Mouse (Mus musculus) kidney, embryonic 16.5 days (tissue): Measurements from ENCODE around the gene Cdhr1. TPM values are rescaled to one million over a fixed set of nuclear protein-coding genes. Genes with fewer than 3 reads are reported as not detected.

Source experiments
- ATAC-seq: fragments of 200-750 bp; cut with Nextera tagmentation; 2 replicates; pipeline ENCODE4 v1.8.0; 2017; ENCODE audit warnings: moderate TSS enrichment; ENCODE audit not compliant: low FRiP score, low TSS enrichment
- H3K27ac ChIP-seq: fragments of 300-500 bp; sonication (generic); 2 replicates; pipeline ENCODE4 v1.5.1; 2014; ENCODE audit warnings: low read length
- H3K27me3 ChIP-seq: fragments of 300-500 bp; sonication (generic); 2 replicates; pipeline ENCODE4 v1.6.1; 2014; ENCODE audit warnings: low read length, control low read depth, mixed read lengths; ENCODE audit not compliant: insufficient read depth
- H3K36me3 ChIP-seq: fragments of 300-500 bp; sonication (generic); 2 replicates; pipeline ENCODE4 v1.6.1; 2014; ENCODE audit warnings: low read length, control low read depth, mixed read lengths; ENCODE audit not compliant: insufficient read depth
- H3K4me1 ChIP-seq: fragments of 300-500 bp; sonication (generic); 2 replicates; pipeline ENCODE4 v1.6.1; 2014; ENCODE audit warnings: low read length, control low read depth, mixed read lengths; ENCODE audit not compliant: insufficient read depth
- H3K4me2 ChIP-seq: fragments of 300-500 bp; sonication (generic); replicated peaks from 2 replicates; pipeline ENCODE4 v1.6.1; 2014; ENCODE audit warnings: low read depth, low read length
- H3K4me3 ChIP-seq: fragments of 300-500 bp; sonication (generic); 2 replicates; pipeline ENCODE4 v1.5.1; 2014; ENCODE audit warnings: mild to moderate bottlenecking, low read length
- H3K9ac ChIP-seq: fragments of 300-500 bp; sonication (generic); replicated peaks from 2 replicates; pipeline ENCODE4 v1.6.1; 2014; ENCODE audit warnings: low read length
- H3K9me3 ChIP-seq: fragments of 300-500 bp; sonication (generic); 2 replicates; pipeline ENCODE4 v1.6.1; 2016; ENCODE audit warnings: low read length, control low read depth
- WGBS: fragments of 180-500 bp; shearing (Covaris S2); extraction: QIAGEN DNeasy Blood & Tissue Kit; methylation state at CpG from one replicate; pipeline ENCODE4 v1.1.7; 2014; 5-methylcytosine and 5-hydroxymethylcytosine counted together
- polyA plus RNA-seq: library from polyadenylated mRNA; unstranded; fragments of >200 nt; fragmentation: Nextera tagmentation; extraction: Ambion mirVana; gene quantifications from 2 replicates; pipeline ENCODE4 v1.2.1, GENCODE M21; 2015

Gene Cdhr1
- polyA plus RNA-seq, 1 experiment from 2014 or later, result 2.9 TPM

DNA sequence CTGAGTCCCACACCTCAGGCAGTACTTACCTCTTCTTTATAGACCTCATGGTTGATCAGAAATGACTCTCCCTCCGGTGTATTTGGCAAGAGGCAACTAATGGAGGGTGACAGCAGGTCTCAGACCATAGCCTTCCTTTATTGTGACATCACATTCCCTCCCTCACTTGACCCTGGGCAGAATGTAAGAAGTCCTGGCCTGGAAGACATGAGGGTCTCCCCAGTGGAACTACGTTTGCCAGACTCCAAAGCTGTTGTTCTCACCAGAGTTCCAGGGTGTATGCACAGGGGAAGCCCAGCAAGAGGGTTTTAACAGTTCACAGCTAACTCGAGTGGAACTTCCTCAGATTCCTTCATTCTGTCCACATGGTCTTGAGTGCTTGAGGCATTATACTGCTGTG lies 15.8 kb upstream of the Cdhr1 start, which contains the start of gene 2610528A11Rik:
Gene 2610528A11Rik, minus strand, starts transcription at position 101 of the 400 bp plus-strand sequence.
- WGBS, result 58% methylated on average over 3 of the region's 3 CpGs
- Histone ChIP-seq H3K9me3 (no peaks in the 10 kb centered on the region), H3K36me3 (no peaks in the 10 kb centered on the region; the same call in 1 of the 2 replicates), H3K4me1 (peaks cover 8% of the 10 kb centered on the region), H3K4me3 (no peak within 1 kb of the TSS), H3K9ac (no peak within 1 kb of the TSS), H3K4me2 (no peak within 1 kb of the TSS), H3K27ac (no peak within 1 kb of the TSS), H3K27me3 (no peaks in the 10 kb centered on the region)
- ATAC-seq, result no peak

- Histone ChIP-seq H3K4me3 (no peak overlapping the region), H3K27ac (no peak overlapping the region), H3K9ac (no peak overlapping the region), H3K4me1 (peaks cover 8% of the 10 kb centered on the region), H3K27me3 (no peaks in the 10 kb centered on the region), H3K9me3 (no peaks in the 10 kb centered on the region), H3K4me2 (no peak overlapping the region), H3K36me3 (no peaks in the 10 kb centered on the region)
- 90% methylated on average over 7 of the region's 7 CpGs for WGBS
- no peak for ATAC-seq
These were observed 14.8 kb upstream of the Cdhr1 start for GRCm38 (mm10) chr14:37112931-37113330.

GRCm38 (mm10) chr14:37111371-37111770 lies 13.2 kb upstream of the Cdhr1 start:
- no peak overlapping the region for H3K9ac ChIP-seq
- ATAC-seq, result no peak
- H3K4me2 ChIP-seq, result no peak overlapping the region
- H3K4me3 ChIP-seq, result no peak overlapping the region
- H3K27me3 ChIP-seq, result no peaks in the 10 kb centered on the region
- H3K27ac ChIP-seq, result no peak overlapping the region
- no peaks in the 10 kb centered on the region for H3K9me3 ChIP-seq
- H3K36me3 ChIP-seq, result no peaks in the 10 kb centered on the region
- peaks cover 8% of the 10 kb centered on the region for H3K4me1 ChIP-seq

DNA sequence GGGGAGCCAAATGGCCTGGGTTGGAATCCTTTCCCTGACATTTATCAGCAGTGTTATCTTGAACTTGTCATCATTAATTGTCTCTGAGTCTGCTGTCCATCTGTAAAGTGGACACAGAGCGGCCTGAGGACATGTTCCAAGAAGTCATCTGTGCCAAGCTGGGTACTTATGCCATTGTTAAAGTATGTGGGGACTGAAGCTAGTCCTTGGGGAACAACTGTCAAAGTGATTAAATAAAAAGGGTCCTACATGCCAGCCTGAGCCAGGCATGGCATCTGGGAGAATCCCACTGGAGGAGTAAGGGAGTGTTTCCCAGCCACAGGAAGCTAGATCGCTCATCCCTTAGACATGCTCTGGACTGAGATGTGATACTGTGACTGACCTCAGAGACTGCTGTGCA lies 12.3 kb upstream of the Cdhr1 start:
- WGBS, result 46% methylated on average over 2 of the region's 2 CpGs

GRCm38 (mm10) chr14:37109975-37110374 lies 11.8 kb upstream of the Cdhr1 start:
- H3K9ac ChIP-seq, result no peak overlapping the region
- no peak overlapping the region for H3K27ac ChIP-seq
- no peaks in the 10 kb centered on the region for H3K27me3 ChIP-seq
- no peaks in the 10 kb centered on the region for H3K9me3 ChIP-seq
- no peak for ATAC-seq
- H3K4me3 ChIP-seq, result no peak overlapping the region
- H3K4me1 ChIP-seq, result peaks cover 19% of the 10 kb centered on the region
- WGBS, result 8% methylated on average over 9 of the region's 9 CpGs
- no peaks in the 10 kb centered on the region for H3K36me3 ChIP-seq
- peak overlapping the region; percentile 4; the same call in 1 of the 2 replicates for H3K4me2 ChIP-seq

More for the DNA sequence above, 12.3 kb upstream of the Cdhr1 start:
- Histone ChIP-seq H3K36me3 (no peaks in the 10 kb centered on the region), H3K4me3 (no peak overlapping the region), H3K27ac (no peak overlapping the region), H3K9ac (no peak overlapping the region), H3K27me3 (no peaks in the 10 kb centered on the region), H3K9me3 (no peaks in the 10 kb centered on the region), H3K4me1 (peaks cover 14% of the 10 kb centered on the region), H3K4me2 (no peak overlapping the region)
- no peak for ATAC-seq

DNA sequence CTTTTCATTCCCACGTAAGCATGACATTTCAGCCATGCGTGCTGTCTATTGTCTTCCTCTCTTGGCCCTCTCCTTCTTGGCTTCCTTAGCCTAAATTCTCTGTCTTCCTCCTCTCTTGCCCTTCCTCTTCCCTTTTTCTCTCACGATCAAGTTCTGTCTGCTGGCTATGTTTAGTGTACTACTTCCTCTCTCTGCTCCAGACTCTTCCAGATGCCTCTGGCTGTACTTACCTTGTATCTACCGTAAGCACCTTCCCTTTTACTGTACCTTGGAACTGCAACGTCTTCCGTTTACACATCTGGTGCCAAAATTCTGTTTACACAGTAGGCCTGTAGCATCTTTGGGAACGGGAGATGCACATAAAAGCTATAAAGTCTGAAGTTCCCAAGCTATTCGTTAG lies 11.3 kb upstream of the Cdhr1 start:
- Histone ChIP-seq H3K9me3 (no peaks in the 10 kb centered on the region), H3K4me3 (no peak overlapping the region), H3K27ac (no peak overlapping the region), H3K9ac (no peak overlapping the region), H3K36me3 (no peaks in the 10 kb centered on the region), H3K4me2 (no peak overlapping the region), H3K27me3 (no peaks in the 10 kb centered on the region), H3K4me1 (peaks cover 20% of the 10 kb centered on the region)
- no peak for ATAC-seq
- 50% methylated on average over 8 of the region's 8 CpGs for WGBS

DNA sequence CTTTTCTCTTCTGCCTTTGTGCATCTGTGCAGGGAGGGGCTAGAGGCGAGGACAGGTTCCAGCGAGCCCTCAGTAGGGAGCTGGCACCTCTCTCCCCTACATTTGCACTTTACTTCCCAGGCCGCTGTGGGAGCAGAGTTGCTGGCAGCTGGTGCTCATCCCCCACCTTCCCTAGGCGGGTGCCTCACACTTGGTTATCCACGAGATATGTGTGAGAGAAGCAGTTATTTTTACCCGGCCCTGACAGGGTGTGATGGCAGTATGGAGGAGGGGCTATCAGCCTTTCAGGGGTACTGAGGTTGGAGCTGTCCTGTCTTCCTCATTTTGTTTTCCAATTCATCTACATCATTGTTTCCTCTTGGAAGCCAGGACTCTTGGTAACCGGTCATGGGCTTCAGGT lies 7.7 kb upstream of the Cdhr1 start:
- Histone ChIP-seq H3K27ac (no peak overlapping the region), H3K4me1 (peaks cover 20% of the 10 kb centered on the region), H3K4me3 (no peak overlapping the region), H3K36me3 (no peaks in the 10 kb centered on the region), H3K9ac (no peak overlapping the region), H3K27me3 (no peaks in the 10 kb centered on the region), H3K9me3 (no peaks in the 10 kb centered on the region), H3K4me2 (no peak overlapping the region)
- WGBS, result 36% methylated on average over 7 of the region's 7 CpGs
- no peak for ATAC-seq

- Histone ChIP-seq H3K27me3 (no peaks in the 10 kb centered on the region), H3K4me1 (peaks cover 13% of the 10 kb centered on the region), H3K9ac (no peak overlapping the region), H3K36me3 (no peaks in the 10 kb centered on the region), H3K4me2 (no peak overlapping the region), H3K4me3 (no peak overlapping the region), H3K9me3 (no peaks in the 10 kb centered on the region), H3K27ac (peak overlapping the region; percentile 42)
- peak; percentile 82 for ATAC-seq
- 29% methylated on average over 5 of the region's 5 CpGs for WGBS
These were observed 6.6 kb upstream of the Cdhr1 start for GRCm38 (mm10) chr14:37104747-37105146.

GRCm38 (mm10) chr14:37102484-37102883 lies 4.3 kb upstream of the Cdhr1 start:
- ATAC-seq, result no peak
- Histone ChIP-seq H3K36me3 (no peaks in the 10 kb centered on the region), H3K9ac (no peak overlapping the region), H3K27me3 (peaks cover 16% of the 10 kb centered on the region), H3K27ac (no peak overlapping the region), H3K4me3 (no peak overlapping the region), H3K9me3 (no peaks in the 10 kb centered on the region), H3K4me2 (no peak overlapping the region), H3K4me1 (peaks cover 20% of the 10 kb centered on the region)
- WGBS, result 62% methylated on average over 3 of the region's 3 CpGs

DNA sequence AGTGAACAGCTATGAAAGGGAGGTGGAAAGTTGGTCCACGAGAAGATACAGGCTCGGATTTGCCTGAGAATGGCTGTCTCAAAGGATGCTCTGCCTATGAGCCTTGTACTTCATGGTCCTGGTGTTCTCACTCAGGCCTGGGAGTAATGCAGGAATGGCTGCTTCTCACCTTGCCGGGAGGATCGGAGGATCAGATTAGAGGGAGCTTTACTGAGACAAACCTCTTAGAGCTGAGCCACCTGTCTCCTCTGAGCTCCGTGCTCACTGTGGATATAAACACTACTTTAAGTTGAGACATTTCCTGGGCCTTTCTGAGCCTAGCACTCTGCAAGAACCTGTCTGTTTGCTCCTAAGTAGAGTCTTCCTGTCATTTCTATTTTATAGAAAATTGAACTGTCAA lies 3.4 kb upstream of the Cdhr1 start:
- H3K9me3 ChIP-seq, result no peaks in the 10 kb centered on the region
- peaks cover 24% of the 10 kb centered on the region for H3K27me3 ChIP-seq
- ATAC-seq, result no peak
- no peak overlapping the region for H3K4me2 ChIP-seq
- no peak overlapping the region for H3K9ac ChIP-seq
- peaks cover 20% of the 10 kb centered on the region for H3K4me1 ChIP-seq
- H3K27ac ChIP-seq, result no peak overlapping the region
- WGBS, result 75% methylated on average over 5 of the region's 5 CpGs
- no peaks in the 10 kb centered on the region for H3K36me3 ChIP-seq
- H3K4me3 ChIP-seq, result no peak overlapping the region
